Mouse (Mus musculus) spleen, adult 10 weeks (tissue): ENCODE results near the gene Agbl5. TPM values are rescaled to one million over a fixed set of nuclear protein-coding genes. Genes with fewer than 3 reads are reported as not detected.

Experiments used
- polyA plus RNA-seq: library from polyadenylated mRNA; stranded (reverse); fragments of 350-450 nt; fragmentation: Illumina TruSeq; extraction: RNeasy Lipid Tissue Mini Kit (QIAGEN cat#74804); gene quantifications from one replicate; pipeline ENCODE4 v1.2.3, GENCODE M21; 2015; ENCODE audit warnings: low replicate concordance; ENCODE audit not compliant: insufficient read depth

Agbl5 gene
- polyA plus RNA-seq: 9.6 TPM

GRCm38 (mm10) chr5:30888337-30889087 is at the start of gene Agbl5:
Gene Agbl5 (plus strand): TSS chr5:30888694.

GRCm38 (mm10) chr5:30867712-30868111 is 20.8 kb upstream of the Agbl5 start, which contains the start of gene Tmem214:
Gene Tmem214 (plus strand): TSS chr5:30868012.

GRCm38 (mm10) chr5:30907413-30908059 is 19.0 kb downstream of the Agbl5 start, which contains the start of gene Ost4:
Gene Ost4 (minus strand): TSS chr5:30907788.

GRCm38 (mm10) chr5:30913060-30913841 is 24.8 kb downstream of the Agbl5 start, which contains the start of gene Emilin1:
Gene Emilin1 (plus strand): TSS chr5:30913402.

GRCm38 (mm10) chr5:30921256-30922033 is 33.0 kb downstream of the Agbl5 start, which contains the start of gene Khk:
Gene Khk (plus strand): TSS chr5:30921431.

GRCm38 (mm10) chr5:30944956-30945781 is 56.7 kb downstream of the Agbl5 start, which contains the start of gene Cgref1:
Gene Cgref1 (minus strand): TSS chr5:30945591.

Other genes with a start within 250 kb of the Agbl5 start
- 18.1 TPM for gene Slc35f6, start 240.8 kb upstream of the Agbl5 start, polyA plus RNA-seq
- 67.7 TPM for gene Cenpa, start 221.9 kb upstream of the Agbl5 start, polyA plus RNA-seq
- 0.04 TPM for gene Dpysl5, start 177.1 kb upstream of the Agbl5 start, polyA plus RNA-seq
- gene Mapre3, start 74.1 kb upstream of the Agbl5 start, polyA plus RNA-seq: 10.2 TPM
- 22.5 TPM for gene Tmem214, start 20.7 kb upstream of the Agbl5 start, polyA plus RNA-seq
- 182 TPM for gene Ost4, start 19.1 kb downstream of the Agbl5 start, polyA plus RNA-seq
- gene Emilin1, start 24.7 kb downstream of the Agbl5 start, polyA plus RNA-seq: 12.1 TPM
- gene Khk, start 32.7 kb downstream of the Agbl5 start, polyA plus RNA-seq: 8.0 TPM
- not detected for gene Cgref1, start 56.9 kb downstream of the Agbl5 start, polyA plus RNA-seq
- gene Preb, start 71.7 kb downstream of the Agbl5 start, polyA plus RNA-seq: 147 TPM
- 0.54 TPM for gene Tcf23, start 80.0 kb downstream of the Agbl5 start, polyA plus RNA-seq
- 100 TPM for gene Atraid, start 159.6 kb downstream of the Agbl5 start, polyA plus RNA-seq
- 5.0 TPM for gene Slc5a6, start 160.2 kb downstream of the Agbl5 start, polyA plus RNA-seq
- 12.4 TPM for gene Cad, start 166.1 kb downstream of the Agbl5 start, polyA plus RNA-seq
- not detected for gene Dnajc5g, start 217.6 kb downstream of the Agbl5 start, polyA plus RNA-seq
- not detected for gene Slc30a3, start 219.5 kb downstream of the Agbl5 start, polyA plus RNA-seq
- not detected for gene Trim54, start 228.0 kb downstream of the Agbl5 start, polyA plus RNA-seq